Mouse (Mus musculus) small intestine, adult 2 months (tissue): ENCODE measurements around the gene Fxyd2. TPM values are rescaled to one million over a fixed set of nuclear protein-coding genes. Genes with fewer than 3 reads are reported as not detected.

Experiments
- H3K27ac ChIP-seq: fragments of 200-500 bp; 2 replicates; pipeline ENCODE4 v1.5.1; 2012; ENCODE audit warnings: low read depth, low read length, control low read depth, inconsistent platforms; ENCODE audit not compliant: insufficient read depth
- H3K27me3 ChIP-seq: fragments of 200-500 bp; 2 replicates; pipeline ENCODE4 v1.6.1; 2012; ENCODE audit warnings: mild to moderate bottlenecking, moderate library complexity, low read length, inconsistent platforms; ENCODE audit not compliant: control insufficient read depth, insufficient read depth
- H3K36me3 ChIP-seq: fragments of 200-500 bp; 2 replicates; pipeline ENCODE4 v1.6.1; 2012; ENCODE audit warnings: mild to moderate bottlenecking, low read length, control low read depth, inconsistent platforms; ENCODE audit not compliant: control insufficient read depth, insufficient read depth
- H3K4me1 ChIP-seq: fragments of 200-500 bp; 2 replicates; pipeline ENCODE4 v1.6.1; 2012; ENCODE audit warnings: low read length, inconsistent platforms, mixed read lengths; ENCODE audit not compliant: control insufficient read depth, insufficient read depth, insufficient read length
- H3K4me3 ChIP-seq: fragments of 200-500 bp; 2 replicates; pipeline ENCODE4 v1.5.1; 2012; ENCODE audit warnings: low read depth, mild to moderate bottlenecking, control low read depth, inconsistent platforms, low read length, moderate library complexity
- CTCF ChIP-seq: fragments of 200-500 bp; IDR thresholded peaks from 2 replicates; pipeline ENCODE4 v1.5.1; 2012; ENCODE audit warnings: low read depth, mild to moderate bottlenecking, control low read depth, inconsistent platforms, low read length, moderate library complexity, mixed read lengths; ENCODE audit not compliant: insufficient replicate concordance, insufficient read length; ENCODE audit errors: extremely low read depth
- POLR2A ChIP-seq: fragments of 200-500 bp; IDR thresholded peaks from 2 replicates; pipeline ENCODE4 v1.6.1; 2012; ENCODE audit warnings: low read depth, mild to moderate bottlenecking, control low read depth, inconsistent platforms, low read length, moderate library complexity
- WGBS: fragments of 180-500 bp; shearing (Covaris S2); methylation state at CpG from one replicate; pipeline ENCODE4 v1.1.7; 2018; 5-methylcytosine and 5-hydroxymethylcytosine counted together
- polyA plus RNA-seq: library from polyadenylated mRNA; depleted of rRNA; stranded (reverse); fragments of >200 nt; gene quantifications from 2 replicates; pipeline ENCODE4 v1.2.3, GENCODE M21; 2012

Gene Fxyd2
- polyA plus RNA-seq, 1 experiment, result 4.6 TPM

DNA sequence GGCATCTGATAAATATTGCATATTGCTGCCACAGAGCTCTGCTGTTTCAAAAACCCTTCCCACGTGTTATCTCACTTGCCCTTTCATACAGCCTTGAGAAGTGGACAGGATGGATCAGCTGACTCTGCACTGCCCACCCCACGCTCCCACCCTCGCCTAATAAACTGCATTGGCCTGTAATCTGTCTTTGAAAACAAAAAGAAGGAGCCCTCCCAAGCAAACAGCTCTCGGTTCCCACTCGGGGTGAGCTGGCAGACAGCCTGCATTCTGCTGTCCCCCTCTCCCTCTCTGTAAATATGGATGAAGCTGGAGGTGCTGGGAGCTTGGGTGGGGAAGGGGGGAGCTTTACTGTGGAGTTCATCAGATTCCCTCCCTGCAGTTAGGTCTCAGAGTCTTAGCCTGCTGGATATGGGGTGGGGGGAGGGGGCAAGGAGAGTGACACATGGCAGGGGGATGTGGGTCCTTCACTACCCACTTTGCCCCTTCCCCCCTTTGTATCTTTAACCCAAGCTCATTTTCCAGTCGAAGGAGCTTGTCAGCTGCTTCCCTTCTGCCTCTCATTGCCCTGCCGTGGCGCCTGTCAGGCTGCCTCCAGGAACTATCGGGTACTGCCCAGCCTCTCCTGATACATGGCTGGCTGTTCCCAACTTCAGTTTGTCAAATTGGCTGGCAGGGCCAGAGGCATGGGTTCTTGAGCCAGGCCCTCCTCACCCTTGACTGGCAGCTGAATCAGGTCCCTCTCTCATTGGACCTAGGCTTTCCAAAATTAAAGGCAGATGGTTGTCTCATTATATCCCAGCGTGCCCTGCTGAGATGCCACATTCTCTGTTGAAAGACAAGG, 18.8 kb upstream of the Fxyd2 start:
- WGBS, result 55% methylated on average over 10 of the region's 10 CpGs
- H3K4me1 ChIP-seq, result no peaks in the 10 kb centered on the region
- no peak for TF ChIP-seq POLR2A
- no peak for TF ChIP-seq CTCF
- no peak overlapping the region for H3K4me3 ChIP-seq
- no peaks in the 10 kb centered on the region for H3K36me3 ChIP-seq
- no peak overlapping the region for H3K27ac ChIP-seq
- no peaks in the 10 kb centered on the region for H3K27me3 ChIP-seq

DNA sequence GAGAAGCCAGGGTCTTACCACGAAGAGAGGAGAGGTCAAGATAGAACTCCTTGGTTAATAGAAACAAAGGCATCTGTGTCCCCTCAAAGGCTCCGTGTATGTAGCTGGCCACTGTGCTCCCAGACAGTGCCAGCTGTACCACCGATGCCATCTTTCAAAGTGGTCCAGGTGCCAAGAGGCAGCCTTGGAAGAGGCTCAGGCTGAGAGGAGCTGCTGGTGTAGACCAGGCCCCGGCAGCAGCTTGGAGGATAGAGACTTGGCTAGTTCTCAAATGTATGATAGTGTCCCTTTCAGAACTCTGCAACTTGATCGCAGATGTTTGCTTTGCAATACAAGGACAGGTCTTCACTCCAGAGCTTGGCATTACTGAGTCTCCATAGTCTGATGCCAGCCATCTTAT, 17.1 kb upstream of the Fxyd2 start:
- Histone ChIP-seq H3K27ac (no peak overlapping the region), H3K36me3 (no peaks in the 10 kb centered on the region), H3K4me3 (no peak overlapping the region), H3K27me3 (no peaks in the 10 kb centered on the region), H3K4me1 (no peaks in the 10 kb centered on the region)
- TF ChIP-seq POLR2A (no peak), CTCF (no peak)
- WGBS, result 60% methylated on average over 5 of the region's 5 CpGs

DNA sequence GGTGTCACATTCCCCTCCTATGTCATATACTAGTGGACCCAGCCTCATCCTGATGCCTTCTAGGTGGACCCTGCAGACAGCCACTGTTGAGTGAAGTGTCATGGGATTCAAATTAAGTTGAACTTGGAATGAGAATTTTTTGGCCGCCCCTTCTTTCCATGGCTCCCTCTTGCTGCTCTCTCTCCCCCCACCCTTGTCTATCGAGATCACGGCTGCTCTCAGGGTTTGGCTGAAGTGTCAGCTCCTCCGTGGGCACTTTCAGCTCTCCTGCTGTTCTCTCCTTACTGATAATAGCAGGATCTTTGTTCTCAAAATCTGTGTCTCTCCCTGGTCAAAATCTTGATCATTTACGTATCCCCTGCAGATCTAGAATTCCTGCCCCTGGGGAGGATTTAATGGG, 16.6 kb upstream of the Fxyd2 start:
- Histone ChIP-seq H3K36me3 (no peaks in the 10 kb centered on the region), H3K4me1 (no peaks in the 10 kb centered on the region), H3K4me3 (no peak overlapping the region), H3K27ac (no peak overlapping the region), H3K27me3 (no peaks in the 10 kb centered on the region)
- WGBS, result 81% methylated on average over 5 of the region's 5 CpGs
- no peak for TF ChIP-seq POLR2A
- no peak for TF ChIP-seq CTCF

DNA sequence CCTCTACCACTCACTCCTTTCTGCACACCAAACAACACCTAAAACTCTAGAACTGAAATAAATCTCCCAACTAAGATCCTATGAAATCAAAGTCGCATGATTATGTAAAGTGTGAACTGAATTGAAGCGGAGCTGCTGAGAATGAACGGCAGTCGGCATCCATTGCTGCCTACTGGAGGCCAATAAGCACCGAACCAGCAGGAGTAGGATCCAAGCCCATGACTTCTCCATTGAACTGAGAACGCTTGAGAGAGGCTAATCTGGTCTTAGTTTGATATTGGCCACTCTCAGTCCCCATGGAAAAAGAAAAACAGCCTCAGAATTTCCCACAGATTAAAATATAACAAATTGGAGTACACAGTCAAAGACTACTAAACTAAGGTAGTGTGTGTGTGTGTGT, 15.6 kb upstream of the Fxyd2 start:
- no peaks in the 10 kb centered on the region for H3K27me3 ChIP-seq
- H3K27ac ChIP-seq, result no peak overlapping the region
- no peaks in the 10 kb centered on the region for H3K36me3 ChIP-seq
- WGBS, result 89% methylated on average over 6 of the region's 6 CpGs
- no peak for TF ChIP-seq POLR2A
- H3K4me3 ChIP-seq, result no peak overlapping the region
- no peaks in the 10 kb centered on the region for H3K4me1 ChIP-seq

DNA sequence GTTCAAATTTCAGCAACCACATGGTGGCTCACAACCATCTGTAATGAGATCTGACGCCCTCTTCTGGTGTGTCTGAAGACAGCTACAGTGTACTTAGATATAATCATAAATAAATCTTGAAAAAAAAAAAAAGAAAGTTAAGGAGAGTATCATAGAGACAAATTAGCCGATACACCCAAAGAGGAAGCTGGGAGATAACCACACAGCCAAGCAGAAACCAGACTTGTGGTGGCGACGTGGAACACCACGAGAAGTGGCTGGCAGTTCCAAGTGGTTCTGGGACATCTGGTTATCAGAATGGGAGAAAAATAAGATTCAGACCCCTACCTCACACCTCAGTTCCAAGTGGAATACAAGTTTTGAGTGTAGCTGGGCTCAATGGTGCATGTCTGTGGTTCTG, 12.8 kb upstream of the Fxyd2 start:
- H3K4me3 ChIP-seq, result no peak overlapping the region
- H3K27me3 ChIP-seq, result no peaks in the 10 kb centered on the region
- no peak overlapping the region for H3K27ac ChIP-seq
- no peaks in the 10 kb centered on the region for H3K4me1 ChIP-seq
- no peak for TF ChIP-seq CTCF
- no peak for TF ChIP-seq POLR2A
- no peaks in the 10 kb centered on the region for H3K36me3 ChIP-seq
- WGBS, result 74% methylated on average over 5 of the region's 5 CpGs

DNA sequence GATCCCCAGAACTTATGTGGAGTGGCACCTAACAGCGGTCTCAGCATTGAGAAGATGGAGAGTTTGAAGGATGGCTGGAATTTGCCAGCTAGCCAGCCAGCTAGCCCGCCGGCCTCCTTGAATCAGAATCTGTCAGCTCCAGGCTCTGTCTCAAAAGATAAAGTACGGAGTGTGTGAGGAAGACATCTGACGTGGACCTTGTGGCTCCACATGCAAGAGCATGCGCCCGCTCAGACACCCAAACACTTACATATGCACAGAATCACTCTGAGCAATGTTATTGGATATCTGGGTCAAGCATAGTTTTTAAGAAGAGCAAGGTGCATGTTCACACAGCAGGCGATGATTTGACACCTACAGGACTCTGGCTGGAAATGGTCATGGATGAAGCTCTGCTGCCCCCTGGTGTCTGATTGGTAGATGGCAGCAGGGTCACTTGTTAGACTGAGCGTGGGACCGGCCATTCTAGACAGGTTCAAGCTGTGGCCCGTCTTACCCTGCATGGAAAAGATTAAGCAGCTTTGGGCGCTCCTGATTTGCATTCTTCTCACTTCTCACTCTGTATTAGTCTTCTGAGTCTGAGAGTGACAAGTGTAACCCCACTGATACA, 11.0 kb upstream of the Fxyd2 start:
- WGBS, result 39% methylated on average over 12 of the region's 12 CpGs
- TF ChIP-seq CTCF (peak; percentile 88; the same call in 1 of the 2 replicates), POLR2A (no peak)
- Histone ChIP-seq H3K4me1 (no peaks in the 10 kb centered on the region), H3K4me3 (no peak overlapping the region), H3K36me3 (no peaks in the 10 kb centered on the region), H3K27me3 (no peaks in the 10 kb centered on the region), H3K27ac (no peak overlapping the region)

DNA sequence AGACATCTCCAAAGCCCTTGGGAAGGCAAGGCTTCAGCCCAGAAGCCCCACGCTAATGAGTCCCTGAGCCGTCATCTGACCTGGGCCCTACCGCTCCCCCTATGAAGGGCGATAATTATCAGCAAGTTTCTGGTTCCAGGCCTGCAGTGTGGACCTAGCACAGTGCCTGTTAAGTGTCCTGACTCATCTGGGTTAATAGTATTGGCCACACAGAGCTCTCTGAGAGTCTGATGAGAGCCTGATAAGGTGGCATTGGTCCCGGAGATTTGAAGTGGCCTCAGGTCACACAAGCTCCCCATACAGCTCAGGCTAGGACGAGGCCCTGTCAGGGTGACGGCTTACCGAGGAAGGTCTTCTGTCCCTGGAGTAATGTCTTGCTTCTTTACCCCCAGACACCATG, 9.9 kb upstream of the Fxyd2 start:
- Histone ChIP-seq H3K36me3 (no peaks in the 10 kb centered on the region), H3K4me3 (no peak overlapping the region), H3K27ac (no peak overlapping the region), H3K27me3 (no peaks in the 10 kb centered on the region), H3K4me1 (no peaks in the 10 kb centered on the region)
- TF ChIP-seq CTCF (no peak), POLR2A (no peak)
- 80% methylated on average over 8 of the region's 8 CpGs for WGBS
